Mouse (Mus musculus): ENCODE results near the gene Tmem120a.

The Tmem120a gene

GRCm38 (mm10) chr5:135743741-135744609 lies at the start of gene Tmem120a:
TSS of gene Tmem120a (minus strand) at chr5:135744448.
- DNase-seq (ENCODE audit: low spot score): peak; percentile 97

- no peak for DNase-seq (ENCODE audit: low spot score)
These were observed 38.7 kb upstream of the Tmem120a start for GRCm38 (mm10) chr5:135782901-135783300.

GRCm38 (mm10) chr5:135780331-135780730 lies 36.1 kb upstream of the Tmem120a start:
- no peak for DNase-seq (ENCODE audit: low spot score)

- DNase-seq (ENCODE audit: low spot score): peak; percentile 99
These were observed 34.5 kb upstream of the Tmem120a start, which contains the start of gene Mdh2 for GRCm38 (mm10) chr5:135778471-135779445. TSS of gene Mdh2 (plus strand) at chr5:135778480.

GRCm38 (mm10) chr5:135777796-135778470 lies 33.7 kb upstream of the Tmem120a start, which contains the start of gene Styxl1:
TSS of gene Styxl1 (minus strand) at chr5:135778385.
- DNase-seq (ENCODE audit: low spot score): no peak

- no peak for DNase-seq (ENCODE audit: low spot score)
These were observed 32.3 kb upstream of the Tmem120a start for GRCm38 (mm10) chr5:135776546-135776945.

GRCm38 (mm10) chr5:135772519-135772918 lies 28.3 kb upstream of the Tmem120a start:
- DNase-seq (ENCODE audit: low spot score): no peak

- no peak for DNase-seq (ENCODE audit: low spot score)
These were observed 20.7 kb upstream of the Tmem120a start for GRCm38 (mm10) chr5:135764971-135765370.

- DNase-seq (ENCODE audit: low spot score): peak; percentile 85
These were observed 19.3 kb upstream of the Tmem120a start for GRCm38 (mm10) chr5:135763526-135763925.

- DNase-seq (ENCODE audit: low spot score): no peak
These were observed 17.6 kb upstream of the Tmem120a start for GRCm38 (mm10) chr5:135761881-135762280.

- no peak for DNase-seq (ENCODE audit: low spot score)
These were observed 7.3 kb upstream of the Tmem120a start for GRCm38 (mm10) chr5:135751595-135751994.

- DNase-seq (ENCODE audit: low spot score): no peak
These were observed 6.8 kb upstream of the Tmem120a start for GRCm38 (mm10) chr5:135751041-135751440.

GRCm38 (mm10) chr5:135744742-135745141 lies 494 bp upstream of the Tmem120a start:
- DNase-seq (ENCODE audit: low spot score): no peak

GRCm38 (mm10) chr5:135742941-135743740 lies 1.1 kb downstream of the Tmem120a start:
- peak; percentile 68 for DNase-seq (ENCODE audit: low spot score)

GRCm38 (mm10) chr5:135742156-135742555 lies 2.1 kb downstream of the Tmem120a start:
- peak; percentile 63 for DNase-seq (ENCODE audit: low spot score)

GRCm38 (mm10) chr5:135738266-135738665 lies 6.0 kb downstream of the Tmem120a start:
- no peak for DNase-seq (ENCODE audit: low spot score)

- DNase-seq (ENCODE audit: low spot score): no peak
These were observed 7.1 kb downstream of the Tmem120a start for GRCm38 (mm10) chr5:135737154-135737553.

GRCm38 (mm10) chr5:135736544-135736943 lies 7.7 kb downstream of the Tmem120a start:
- DNase-seq (ENCODE audit: low spot score): no peak

GRCm38 (mm10) chr5:135735741-135736140 lies 8.5 kb downstream of the Tmem120a start:
- no peak for DNase-seq (ENCODE audit: low spot score)

GRCm38 (mm10) chr5:135734057-135734680 lies 10.1 kb downstream of the Tmem120a start:
- no peak for DNase-seq (ENCODE audit: low spot score)
